Mouse (Mus musculus): ENCODE measurements around the gene Adprm. TPM values are rescaled to one million over a fixed set of nuclear protein-coding genes. Genes with fewer than 3 reads are reported as not detected.

The Adprm gene
- total and polyA plus RNA-seq, 2 experiments from 2014 or later = 15.6 to 29.5 TPM

GRCm38 (mm10) chr11:67020948-67021347, 31.4 kb downstream of the Adprm start:
- WGBS = 4% methylated on average over 12 of the region's 12 CpGs
- no peak overlapping the region for H3K27ac ChIP-seq
- no peaks in the 10 kb centered on the region for H3K27me3 ChIP-seq (ENCODE audit: insufficient read depth, low read length)
- no peak overlapping the region; the same call in 1 of the 2 replicates for H3K4me3 ChIP-seq (ENCODE audit: low read length)
- no peaks in the 10 kb centered on the region for H3K36me3 ChIP-seq (ENCODE audit: insufficient read depth, low read length)
- no peaks in the 10 kb centered on the region; the same call in 1 of the 2 replicates for H3K4me1 ChIP-seq (ENCODE audit: insufficient read depth, low read length)
- TF ChIP-seq CTCF (IDR thresholded peaks at IDR 0.05; ENCODE audit: low read depth) = peak; percentile 83
- peak; percentile 83 for DNase-seq (ENCODE audit: low spot score)
- peak; percentile 38; the same call in 1 of the 2 replicates for ATAC-seq
- no peaks in the 10 kb centered on the region for H3K9me3 ChIP-seq (ENCODE audit: low read length)
- no peak overlapping the region for H3K9ac ChIP-seq (replicated peaks; ENCODE audit: low read length)
- peak overlapping the region; percentile 44 for H3K4me2 ChIP-seq (ENCODE audit: low read depth, low read length)

- WGBS = 46% methylated on average over 7 of the region's 7 CpGs
These were observed 32.5 kb downstream of the Adprm start for GRCm38 (mm10) chr11:67019711-67020475.

GRCm38 (mm10) chr11:67017801-67018591, 34.4 kb downstream of the Adprm start:
- no peak for TF ChIP-seq CTCF (IDR thresholded peaks at IDR 0.05; ENCODE audit: low read depth)
- no peaks in the 10 kb centered on the region for H3K9me3 ChIP-seq (ENCODE audit: low read length)
- H3K27ac ChIP-seq = no peak overlapping the region
- H3K27me3 ChIP-seq (ENCODE audit: insufficient read depth, low read length) = no peaks in the 10 kb centered on the region
- ATAC-seq = no peak
- no peaks in the 10 kb centered on the region for H3K4me1 ChIP-seq (ENCODE audit: insufficient read depth, low read length)
- DNase-seq (ENCODE audit: low spot score) = no peak
- WGBS = 13% methylated on average over 12 of the region's 12 CpGs
- H3K9ac ChIP-seq (replicated peaks; ENCODE audit: low read length) = no peak overlapping the region
- H3K4me2 ChIP-seq (ENCODE audit: low read depth, low read length) = no peak overlapping the region
- H3K36me3 ChIP-seq (ENCODE audit: insufficient read depth, low read length) = no peaks in the 10 kb centered on the region
- no peak overlapping the region for H3K4me3 ChIP-seq (ENCODE audit: low read length)

More at GRCm38 (mm10) chr11:67019711-67020475, 32.5 kb downstream of the Adprm start:
- ATAC-seq (no peak), DNase-seq (ENCODE audit: low spot score) (no peak)
- no peak overlapping the region for H3K4me3 ChIP-seq (ENCODE audit: low read length)
- H3K27me3 ChIP-seq (ENCODE audit: insufficient read depth, low read length) = no peaks in the 10 kb centered on the region
- H3K4me2 ChIP-seq (ENCODE audit: low read depth, low read length) = no peak overlapping the region
- no peaks in the 10 kb centered on the region for H3K36me3 ChIP-seq (ENCODE audit: insufficient read depth, low read length)
- H3K27ac ChIP-seq = no peak overlapping the region
- TF ChIP-seq CTCF (IDR thresholded peaks at IDR 0.05; ENCODE audit: low read depth) = no peak
- no peak overlapping the region for H3K9ac ChIP-seq (replicated peaks; ENCODE audit: low read length)
- H3K9me3 ChIP-seq (ENCODE audit: low read length) = no peaks in the 10 kb centered on the region
- H3K4me1 ChIP-seq (ENCODE audit: insufficient read depth, low read length) = no peaks in the 10 kb centered on the region

- peaks cover 4% of the 10 kb centered on the region; the same call in 1 of the 2 replicates for H3K4me1 ChIP-seq (ENCODE audit: insufficient read depth, low read length)
- WGBS = 36% methylated on average over 4 of the region's 4 CpGs
- no peaks in the 10 kb centered on the region for H3K27me3 ChIP-seq (ENCODE audit: insufficient read depth, low read length)
- no peak for TF ChIP-seq CTCF (IDR thresholded peaks at IDR 0.05; ENCODE audit: low read depth)
- H3K4me3 ChIP-seq (ENCODE audit: low read length) = no peak overlapping the region
- no peak overlapping the region for H3K27ac ChIP-seq
- H3K36me3 ChIP-seq (ENCODE audit: insufficient read depth, low read length) = no peaks in the 10 kb centered on the region
- no peak overlapping the region for H3K9ac ChIP-seq (replicated peaks; ENCODE audit: low read length)
- H3K4me2 ChIP-seq (ENCODE audit: low read depth, low read length) = no peak overlapping the region
- no peaks in the 10 kb centered on the region for H3K9me3 ChIP-seq (ENCODE audit: low read length)
- DNase-seq (ENCODE audit: low spot score) (no peak), ATAC-seq (no peak)
These were observed 40.8 kb downstream of the Adprm start for GRCm38 (mm10) chr11:67011635-67012034.

- Histone ChIP-seq H3K4me1 (ENCODE audit: insufficient read depth, low read length) (peaks cover 4% of the 10 kb centered on the region; the same call in 1 of the 2 replicates), H3K27ac (0 out of 2 replicates have a peak overlapping the region, but pooled peaks have one; percentile 32), H3K36me3 (ENCODE audit: insufficient read depth, low read length) (no peaks in the 10 kb centered on the region), H3K27me3 (ENCODE audit: insufficient read depth, low read length) (no peaks in the 10 kb centered on the region), H3K4me3 (ENCODE audit: low read length) (no peak overlapping the region), H3K9ac (replicated peaks; ENCODE audit: low read length) (no peak overlapping the region; the same call in 1 of the 2 replicates), H3K9me3 (ENCODE audit: low read length) (no peaks in the 10 kb centered on the region), H3K4me2 (ENCODE audit: low read depth, low read length) (0 out of 2 replicates have a peak overlapping the region, but pooled peaks have one; percentile 7)
- peak; percentile 83 for ATAC-seq
- 6% methylated on average over 8 of the region's 8 CpGs for WGBS
- peak; percentile 73 for TF ChIP-seq CTCF (IDR thresholded peaks at IDR 0.05; ENCODE audit: low read depth)
- peak; percentile 78 for DNase-seq (ENCODE audit: low spot score)
These were observed 42.0 kb downstream of the Adprm start for GRCm38 (mm10) chr11:67010430-67010829.

GRCm38 (mm10) chr11:67008528-67008927, 43.9 kb downstream of the Adprm start:
- no peak for TF ChIP-seq CTCF (IDR thresholded peaks at IDR 0.05; ENCODE audit: low read depth)
- Histone ChIP-seq H3K4me1 (ENCODE audit: insufficient read depth, low read length) (peaks cover 4% of the 10 kb centered on the region; the same call in 1 of the 2 replicates), H3K36me3 (ENCODE audit: insufficient read depth, low read length) (no peaks in the 10 kb centered on the region), H3K27ac (no peak overlapping the region), H3K9ac (replicated peaks; ENCODE audit: low read length) (no peak overlapping the region), H3K27me3 (ENCODE audit: insufficient read depth, low read length) (no peaks in the 10 kb centered on the region), H3K4me2 (ENCODE audit: low read depth, low read length) (no peak overlapping the region), H3K4me3 (ENCODE audit: low read length) (no peak overlapping the region), H3K9me3 (ENCODE audit: low read length) (no peaks in the 10 kb centered on the region)
- 69% methylated on average over 4 of the region's 4 CpGs for WGBS
- no peak; the same call in 1 of the 2 replicates for ATAC-seq
- DNase-seq (ENCODE audit: low spot score) = no peak

All from hindbrain, postnatal 0 days (tissue).